Mouse (Mus musculus) gonadal fat pad, adult 2 months (tissue): ENCODE measurements around the gene H2-T23. TPM values are rescaled to one million over a fixed set of nuclear protein-coding genes. Genes with fewer than 3 reads are reported as not detected.
"Not testable (repeated sequence)": the region's sequence is repeated elsewhere in the genome, so short reads cannot be mapped to it uniquely, and the experiment has no call there.

Experiments used
- DNase-seq: peaks from one replicate; pipeline ENCODE4 v3.0.0-alpha.2; 2012; ENCODE audit warnings: low read depth
- polyA plus RNA-seq: library from polyadenylated mRNA; depleted of rRNA; stranded (reverse); fragments of >200 nt; gene quantifications from 2 replicates; pipeline ENCODE4 v1.2.3, GENCODE M21; 2012

The H2-T23 gene
- polyA plus RNA-seq, 1 experiment: 99.4 TPM

GRCm38 (mm10) chr17:36023710-36024654, 8.7 kb downstream of the H2-T23 start:
- DNase-seq: peak; percentile 97

GRCm38 (mm10) chr17:36022922-36023321, 9.7 kb downstream of the H2-T23 start:
- no peak for DNase-seq

- no peak for DNase-seq
Measured at GRCm38 (mm10) chr17:36022098-36022497, 10.6 kb downstream of the H2-T23 start.

- no peak for DNase-seq
Measured at GRCm38 (mm10) chr17:36021309-36021708, 11.3 kb downstream of the H2-T23 start.

GRCm38 (mm10) chr17:36020191-36021073, 12.2 kb downstream of the H2-T23 start, which contains the start of gene H2-T24:
Gene H2-T24 (minus strand): TSS chr17:36020560.
- DNase-seq: no peak

- DNase-seq: no peak
Measured at GRCm38 (mm10) chr17:36019519-36019918, 13.1 kb downstream of the H2-T23 start.

- no peak for DNase-seq
Measured at GRCm38 (mm10) chr17:36018979-36019378, 13.7 kb downstream of the H2-T23 start.

GRCm38 (mm10) chr17:36017046-36017445, 15.6 kb downstream of the H2-T23 start:
- DNase-seq: no peak

GRCm38 (mm10) chr17:36014977-36015376, 17.7 kb downstream of the H2-T23 start:
- DNase-seq: no peak

GRCm38 (mm10) chr17:36004409-36004808, 28.2 kb downstream of the H2-T23 start:
- DNase-seq: not testable (repeated sequence)

- no peak for DNase-seq
Measured at GRCm38 (mm10) chr17:36003331-36003730, 29.3 kb downstream of the H2-T23 start.

- DNase-seq: no peak
Measured at GRCm38 (mm10) chr17:36001966-36002365, 30.7 kb downstream of the H2-T23 start.

- no peak for DNase-seq
Measured at GRCm38 (mm10) chr17:36001121-36001897, 31.3 kb downstream of the H2-T23 start.

- DNase-seq: no peak
Measured at GRCm38 (mm10) chr17:36000349-36000748, 32.3 kb downstream of the H2-T23 start.

GRCm38 (mm10) chr17:35999356-35999755, 33.3 kb downstream of the H2-T23 start:
- no peak for DNase-seq

GRCm38 (mm10) chr17:35998545-35999305, 33.9 kb downstream of the H2-T23 start:
- DNase-seq: no peak

- no peak for DNase-seq
Measured at GRCm38 (mm10) chr17:35997713-35998510, 34.7 kb downstream of the H2-T23 start.

- DNase-seq: peak; percentile 95
Measured at GRCm38 (mm10) chr17:35996949-35997348, 35.7 kb downstream of the H2-T23 start.

GRCm38 (mm10) chr17:35994879-35995240, 37.8 kb downstream of the H2-T23 start:
- DNase-seq: no peak
